Mouse (Mus musculus): ENCODE data around the gene 9930022D16Rik.

Gene 9930022D16Rik

GRCm38 (mm10) chr11:109413617-109414016 is at the start of gene 9930022D16Rik:
9930022D16Rik (plus strand) TSS chr11:109413917.
- no peak for DNase-seq

GRCm38 (mm10) chr11:109364337-109364736 is 49.4 kb upstream of the 9930022D16Rik start:
- no peak for DNase-seq

- no peak for DNase-seq
Measured at GRCm38 (mm10) chr11:109364881-109365280, 48.8 kb upstream of the 9930022D16Rik start.

- DNase-seq, result no peak
Measured at GRCm38 (mm10) chr11:109365818-109366217, 47.9 kb upstream of the 9930022D16Rik start.

- DNase-seq, result no peak
Measured at GRCm38 (mm10) chr11:109366802-109367579, 46.7 kb upstream of the 9930022D16Rik start.

- DNase-seq, result no peak
Measured at GRCm38 (mm10) chr11:109369026-109369637, 44.6 kb upstream of the 9930022D16Rik start.

- DNase-seq, result no peak
Measured at GRCm38 (mm10) chr11:109375412-109375811, 38.3 kb upstream of the 9930022D16Rik start.

GRCm38 (mm10) chr11:109376484-109377143 is 37.1 kb upstream of the 9930022D16Rik start:
- DNase-seq, result no peak

GRCm38 (mm10) chr11:109377477-109377876 is 36.2 kb upstream of the 9930022D16Rik start:
- no peak for DNase-seq

- no peak for DNase-seq
Measured at GRCm38 (mm10) chr11:109378051-109378450, 35.7 kb upstream of the 9930022D16Rik start.

GRCm38 (mm10) chr11:109380662-109381061 is 33.1 kb upstream of the 9930022D16Rik start:
- DNase-seq, result no peak

GRCm38 (mm10) chr11:109385296-109385695 is 28.4 kb upstream of the 9930022D16Rik start:
- DNase-seq, result no peak

GRCm38 (mm10) chr11:109389046-109389445 is 24.7 kb upstream of the 9930022D16Rik start:
- no peak for DNase-seq

- DNase-seq, result no peak
Measured at GRCm38 (mm10) chr11:109391200-109391599, 22.5 kb upstream of the 9930022D16Rik start.

GRCm38 (mm10) chr11:109391760-109392159 is 22.0 kb upstream of the 9930022D16Rik start:
- DNase-seq, result no peak

GRCm38 (mm10) chr11:109392601-109393000 is 21.1 kb upstream of the 9930022D16Rik start:
- no peak for DNase-seq

GRCm38 (mm10) chr11:109394758-109395157 is 19.0 kb upstream of the 9930022D16Rik start:
- DNase-seq, result no peak

- DNase-seq, result no peak
Measured at GRCm38 (mm10) chr11:109395291-109395690, 18.4 kb upstream of the 9930022D16Rik start.

- DNase-seq, result no peak
Measured at GRCm38 (mm10) chr11:109406431-109406830, 7.3 kb upstream of the 9930022D16Rik start.

GRCm38 (mm10) chr11:109410197-109410980 is 3.3 kb upstream of the 9930022D16Rik start:
- DNase-seq, result no peak

- DNase-seq, result no peak
Measured at GRCm38 (mm10) chr11:109414802-109415201, 1.1 kb downstream of the 9930022D16Rik start.

GRCm38 (mm10) chr11:109416709-109417420 is 3.1 kb downstream of the 9930022D16Rik start:
- no peak for DNase-seq

All from right cerebral cortex, adult 18-20 months (tissue).